Mouse (Mus musculus): ENCODE results near the gene Nrl.
A peak's percentile ranks its signal among the peaks of the same experiment; 100 is the strongest.

Gene Nrl

GRCm38 (mm10) chr14:55536116-55536745 lies 11.4 kb upstream of the Nrl start:
- peak in 1 of 2 experiments; percentile 73 for DNase-seq (ENCODE audit: inconsistent age in 2 of 2, low spot score in 1 of 2)

GRCm38 (mm10) chr14:55527940-55528339 lies 3.2 kb upstream of the Nrl start:
- DNase-seq (ENCODE audit: inconsistent age in 2 of 2, low spot score in 1 of 2): peak in 1 of 2 experiments; percentile 63

GRCm38 (mm10) chr14:55526674-55527073 lies 1.9 kb upstream of the Nrl start:
- no peak for DNase-seq (ENCODE audit: inconsistent age in 2 of 2, low spot score in 1 of 2)

- DNase-seq (ENCODE audit: inconsistent age in 2 of 2, low spot score in 1 of 2): no peak
Observed at GRCm38 (mm10) chr14:55524062-55524461, 719 bp downstream of the Nrl start.

- DNase-seq (ENCODE audit: inconsistent age in 2 of 2, low spot score in 1 of 2): peak; percentile 22 to 62
Observed at GRCm38 (mm10) chr14:55520451-55521361, 4.1 kb downstream of the Nrl start.

- no peak for DNase-seq (ENCODE audit: inconsistent age in 2 of 2, low spot score in 1 of 2)
Observed at GRCm38 (mm10) chr14:55519604-55520003, 5.2 kb downstream of the Nrl start.

- DNase-seq (ENCODE audit: inconsistent age in 2 of 2, low spot score in 1 of 2): no peak
Observed at GRCm38 (mm10) chr14:55518897-55519296, 5.9 kb downstream of the Nrl start.

GRCm38 (mm10) chr14:55515846-55516245 lies 8.9 kb downstream of the Nrl start:
- no peak for DNase-seq (ENCODE audit: inconsistent age in 2 of 2, low spot score in 1 of 2)

GRCm38 (mm10) chr14:55513927-55514326 lies 10.9 kb downstream of the Nrl start:
- DNase-seq (ENCODE audit: inconsistent age in 2 of 2, low spot score in 1 of 2): no peak

GRCm38 (mm10) chr14:55511037-55511436 lies 13.7 kb downstream of the Nrl start:
- DNase-seq (ENCODE audit: inconsistent age in 2 of 2, low spot score in 1 of 2): no peak

- DNase-seq (ENCODE audit: inconsistent age in 2 of 2, low spot score in 1 of 2): no peak
Observed at GRCm38 (mm10) chr14:55510125-55510731, 14.6 kb downstream of the Nrl start, which contains the start of gene Cpne6. Cpne6 (plus strand) TSS chr14:55510445.

GRCm38 (mm10) chr14:55509540-55509939 lies 15.2 kb downstream of the Nrl start:
- DNase-seq (ENCODE audit: inconsistent age in 2 of 2, low spot score in 1 of 2): no peak

- DNase-seq (ENCODE audit: inconsistent age in 2 of 2, low spot score in 1 of 2): no peak
Observed at GRCm38 (mm10) chr14:55507801-55508200, 17.0 kb downstream of the Nrl start.

- DNase-seq (ENCODE audit: inconsistent age in 2 of 2, low spot score in 1 of 2): no peak
Observed at GRCm38 (mm10) chr14:55505612-55506011, 19.2 kb downstream of the Nrl start.

GRCm38 (mm10) chr14:55497449-55497821 lies 27.3 kb downstream of the Nrl start:
- DNase-seq (ENCODE audit: inconsistent age in 2 of 2, low spot score in 1 of 2): peak; percentile 82 to 95

GRCm38 (mm10) chr14:55496761-55497448 lies 27.9 kb downstream of the Nrl start:
- no peak for DNase-seq (ENCODE audit: inconsistent age in 2 of 2, low spot score in 1 of 2)

- DNase-seq (ENCODE audit: inconsistent age in 2 of 2, low spot score in 1 of 2): no peak
Observed at GRCm38 (mm10) chr14:55495509-55496240, 29.1 kb downstream of the Nrl start.

- DNase-seq (ENCODE audit: inconsistent age in 2 of 2, low spot score in 1 of 2): no peak
Observed at GRCm38 (mm10) chr14:55492103-55492502, 32.7 kb downstream of the Nrl start.

GRCm38 (mm10) chr14:55491291-55491833 lies 33.4 kb downstream of the Nrl start:
- peak; percentile 67 to 84 for DNase-seq (ENCODE audit: inconsistent age in 2 of 2, low spot score in 1 of 2)
